9 mouse cellular contexts compared by ENCODE assay signal in genomic region chr8:119656709-119657464, GRCm38 (mm10). TPM values are rescaled to one million over a fixed set of nuclear protein-coding genes. Genes with fewer than 3 reads are reported as not detected.
DNase-seq lines count a peak whose midpoint lies in the region; ATAC-seq and TF ChIP-seq lines count a peak whose summit lies in the region.
"Had no signal": no experiment of that assay in that cellular context is flagged by ENCODE, and none has a peak within 500 bp of the region (broad histone marks: within the 10 kb centered on the region; RNA-seq: fewer than 3 reads in every experiment).

No protein-coding gene starts in this region.

- 47% methylated on average over 5 of the region's 5 CpGs for WGBS in liver, adult 2 months
- 57% methylated on average over 5 of the region's 5 CpGs for WGBS in liver, embryonic 11.5 days
- 43% methylated on average over 5 of the region's 5 CpGs for WGBS in stomach, embryonic 16.5 days

- no peaks in the 10 kb centered on the region for H3K36me3 ChIP-seq in liver, adult 2 months (ENCODE audit: control insufficient read depth, insufficient read depth, low read length)
- no peaks in the 10 kb centered on the region for H3K36me3 ChIP-seq in liver, embryonic 11.5 days (ENCODE audit: control insufficient read depth, insufficient read depth, low read length)
- H3K36me3 ChIP-seq in stomach, embryonic 16.5 days (ENCODE audit: control insufficient read depth, insufficient read depth, low read length), result no peaks in the 10 kb centered on the region
- H3K36me3 ChIP-seq: embryonic facial prominence, embryonic 15.5 days; liver, embryonic 13.5 days had no signal

- H3K9me3 ChIP-seq in liver, embryonic 11.5 days (ENCODE audit: control insufficient read depth, low read length), result no peaks in the 10 kb centered on the region
- H3K9me3 ChIP-seq in stomach, embryonic 16.5 days (replicated peaks; ENCODE audit: control insufficient read depth, low read length), result no peaks in the 10 kb centered on the region
- H3K9me3 ChIP-seq: embryonic facial prominence, embryonic 15.5 days; liver, embryonic 13.5 days had no signal

- DNase-seq in liver, adult 2 months (ENCODE audit: extremely low read depth, low read depth, low spot score), result no peak
- no peak for DNase-seq in liver, embryonic 11.5 days (ENCODE audit: low spot score)
- peak; percentile 74 for DNase-seq in ZHBTc4 (ENCODE audit: low read depth, low spot score)
- peak; percentile 40 to 54 for DNase-seq in heart, postnatal 36 days
- no peak for DNase-seq in cerebellum, postnatal 10 days
- no peak for DNase-seq in right cerebral cortex, adult 18-20 months
- DNase-seq: liver, embryonic 13.5 days had no signal

- H3K79me2 ChIP-seq in liver, adult 2 months (ENCODE audit: control insufficient read depth, insufficient read depth, low read length), result no peaks in the 10 kb centered on the region

- no peak overlapping the region for H3K4me3 ChIP-seq in liver, adult 2 months (ENCODE audit: insufficient read depth, low read depth, low read length)
- no peak overlapping the region for H3K4me3 ChIP-seq in liver, embryonic 11.5 days (ENCODE audit: low read depth, low read length)
- no peak overlapping the region for H3K4me3 ChIP-seq in stomach, embryonic 16.5 days (replicated peaks; ENCODE audit: low read length)
- H3K4me3 ChIP-seq: embryonic facial prominence, embryonic 15.5 days; liver, embryonic 13.5 days had no signal

- TF ChIP-seq CTCF in liver, adult 2 months (IDR thresholded peaks at IDR 0.05; ENCODE audit: low read depth, low read length), result peak; percentile 62

- TF ChIP-seq POLR2A in liver, adult 2 months (IDR thresholded peaks at IDR 0.05; ENCODE audit: extremely low read depth, insufficient read depth, low read length), result no peak

- no peak overlapping the region for H3K4me2 ChIP-seq in liver, embryonic 11.5 days
- no peak overlapping the region for H3K4me2 ChIP-seq in stomach, embryonic 16.5 days (ENCODE audit: low read depth, low read length)
- H3K4me2 ChIP-seq: embryonic facial prominence, embryonic 15.5 days; liver, embryonic 13.5 days had no signal

- no peak overlapping the region for H3K9ac ChIP-seq in liver, adult 2 months (ENCODE audit: low read depth, low read length)
- H3K9ac ChIP-seq in liver, embryonic 11.5 days (ENCODE audit: low read depth, low read length), result no peak overlapping the region
- no peak overlapping the region for H3K9ac ChIP-seq in stomach, embryonic 16.5 days (ENCODE audit: low read length)
- H3K9ac ChIP-seq: embryonic facial prominence, embryonic 15.5 days; liver, embryonic 13.5 days had no signal

- H3K27me3 ChIP-seq in liver, adult 2 months (ENCODE audit: control insufficient read depth, insufficient read depth, low read length), result no peaks in the 10 kb centered on the region
- H3K27me3 ChIP-seq in liver, embryonic 11.5 days (replicated peaks; ENCODE audit: control insufficient read depth, insufficient read depth, low read length), result no peaks in the 10 kb centered on the region
- H3K27me3 ChIP-seq in stomach, embryonic 16.5 days (ENCODE audit: control insufficient read depth, insufficient read depth, low read length), result no peaks in the 10 kb centered on the region
- H3K27me3 ChIP-seq: embryonic facial prominence, embryonic 15.5 days; liver, embryonic 13.5 days had no signal

- peaks cover 3% of the 10 kb centered on the region; the same call in 1 of the 2 replicates for H3K4me1 ChIP-seq in liver, adult 2 months (ENCODE audit: control insufficient read depth, insufficient read depth, low read length)
- H3K4me1 ChIP-seq in liver, embryonic 11.5 days (replicated peaks; ENCODE audit: control insufficient read depth, insufficient read depth, low read length), result peaks cover 10% of the 10 kb centered on the region
- H3K4me1 ChIP-seq in stomach, embryonic 16.5 days (ENCODE audit: control insufficient read depth, insufficient read depth, low read length), result peaks cover 10% of the 10 kb centered on the region

- H3K27ac ChIP-seq in liver, adult 2 months (replicated peaks; ENCODE audit: insufficient read depth, low read depth, low read length), result no peak overlapping the region
- H3K27ac ChIP-seq in liver, embryonic 11.5 days (ENCODE audit: low read depth, low read length), result no peak overlapping the region
- H3K27ac ChIP-seq in stomach, embryonic 16.5 days (ENCODE audit: low read length), result no peak overlapping the region
- H3K27ac ChIP-seq: embryonic facial prominence, embryonic 15.5 days; liver, embryonic 13.5 days had no signal

- intact Hi-C loops in heart, postnatal 36 days (cut with DNase I), result loop anchor here (1.0 kb wide), 1 partner anchor 19 kb away; no protein-coding TSS in a partner anchor

- no peak for ATAC-seq in liver, embryonic 11.5 days (replicated peaks; ENCODE audit: low FRiP score)
- ATAC-seq in stomach, embryonic 16.5 days (ENCODE audit: insufficient read depth, low FRiP score), result peak; percentile 14; the same call in 1 of the 2 replicates

RNA-seq across cellular contexts. Expression of gene Wfdc1, which starts 9.3 kb away (rescaled TPM):
- total RNA-seq in liver, adult 2 months (2014; rRNA removed), result 6.6 and 8.4 TPM in 2 replicates
- 11.8 and 16.2 TPM in 2 replicates for polyA plus RNA-seq in liver, adult 2 months (2012; rRNA removed)
- polyA plus RNA-seq in liver, embryonic 11.5 days (2014; fragmentation: Nextera tagmentation; extraction: Ambion mirVana), result 0.22 and 0.36 TPM in 2 replicates
- total RNA-seq in heart, postnatal 36 days (2021), result 10 to 100 TPM; 33.5 to 40.7 TPM
- polyA plus RNA-seq in stomach, embryonic 16.5 days (2015; fragmentation: Nextera tagmentation; extraction: Ambion mirVana), result 33.9 and 38.6 TPM in 2 replicates

RNA-seq across cellular contexts. Expression of gene Kcng4, which starts 21.4 kb away (rescaled TPM):
- under 0.01 TPM in 1 of 2 replicates, not detected in the other for total RNA-seq in liver, adult 2 months (2014; rRNA removed)
- 0.04 TPM in 1 of 2 replicates, not detected in the other for polyA plus RNA-seq in liver, adult 2 months (2012; rRNA removed)
- not detected in 2 replicates for polyA plus RNA-seq in liver, embryonic 11.5 days (2014; fragmentation: Nextera tagmentation; extraction: Ambion mirVana)
- under 1 TPM; 0.11 to 0.22 TPM for total RNA-seq in heart, postnatal 36 days (2021)
- polyA plus RNA-seq in stomach, embryonic 16.5 days (2015; fragmentation: Nextera tagmentation; extraction: Ambion mirVana), result 0.10 and 0.18 TPM in 2 replicates
- polyA plus RNA-seq: liver, embryonic 13.5 days had no signal

RNA-seq across cellular contexts. Expression of gene Atp2c2, which starts 42.9 kb away (rescaled TPM):
- total RNA-seq in liver, adult 2 months (2014; rRNA removed), result not detected in 2 replicates
- 0.04 TPM in 1 of 2 replicates, not detected in the other for polyA plus RNA-seq in liver, adult 2 months (2012; rRNA removed)
- 0.40 and 0.51 TPM in 2 replicates for polyA plus RNA-seq in liver, embryonic 11.5 days (2014; fragmentation: Nextera tagmentation; extraction: Ambion mirVana)
- not detected for total RNA-seq in heart, postnatal 36 days (2021)
- polyA plus RNA-seq in stomach, embryonic 16.5 days (2015; fragmentation: Nextera tagmentation; extraction: Ambion mirVana), result 10.8 and 15.9 TPM in 2 replicates

RNA-seq across cellular contexts. Expression of gene Adad2, which starts 44.3 kb away (rescaled TPM):
- total RNA-seq in liver, adult 2 months (2014; rRNA removed), result not detected in 2 replicates
- not detected in 2 replicates for polyA plus RNA-seq in liver, adult 2 months (2012; rRNA removed)
- polyA plus RNA-seq in liver, embryonic 11.5 days (2014; fragmentation: Nextera tagmentation; extraction: Ambion mirVana), result not detected in 2 replicates
- total RNA-seq in heart, postnatal 36 days (2021), result not detected
- polyA plus RNA-seq in stomach, embryonic 16.5 days (2015; fragmentation: Nextera tagmentation; extraction: Ambion mirVana), result 0.06 TPM in 1 of 2 replicates, not detected in the other
- polyA plus RNA-seq: liver, embryonic 13.5 days had no signal

RNA-seq across cellular contexts. Expression of gene Taf1c, which starts 51.9 kb away (rescaled TPM):
- total RNA-seq in liver, adult 2 months (2014; rRNA removed), result 0.83 and 1.2 TPM in 2 replicates
- 2.7 and 3.6 TPM in 2 replicates for polyA plus RNA-seq in liver, adult 2 months (2012; rRNA removed)
- polyA plus RNA-seq in liver, embryonic 11.5 days (2014; fragmentation: Nextera tagmentation; extraction: Ambion mirVana), result 13.9 and 16.5 TPM in 2 replicates
- 1 to 10 TPM; 3.6 to 3.8 TPM for total RNA-seq in heart, postnatal 36 days (2021)
- 11.0 and 11.3 TPM in 2 replicates for polyA plus RNA-seq in stomach, embryonic 16.5 days (2015; fragmentation: Nextera tagmentation; extraction: Ambion mirVana)

Comparison
In these comparisons a context has a peak if more than half of its experiments do, and no peak if none do; other contexts are left out.
1. DNase-seq: peak in ZHBTc4 (single experiment) and heart, postnatal 36 days (2 of 2); none in liver, adult 2 months (single experiment), liver, embryonic 11.5 days (single experiment), cerebellum, postnatal 10 days (0 of 2) and right cerebral cortex, adult 18-20 months (single experiment).